Mouse (Mus musculus): Measurements from ENCODE around the gene Abi3bp.

DNA sequence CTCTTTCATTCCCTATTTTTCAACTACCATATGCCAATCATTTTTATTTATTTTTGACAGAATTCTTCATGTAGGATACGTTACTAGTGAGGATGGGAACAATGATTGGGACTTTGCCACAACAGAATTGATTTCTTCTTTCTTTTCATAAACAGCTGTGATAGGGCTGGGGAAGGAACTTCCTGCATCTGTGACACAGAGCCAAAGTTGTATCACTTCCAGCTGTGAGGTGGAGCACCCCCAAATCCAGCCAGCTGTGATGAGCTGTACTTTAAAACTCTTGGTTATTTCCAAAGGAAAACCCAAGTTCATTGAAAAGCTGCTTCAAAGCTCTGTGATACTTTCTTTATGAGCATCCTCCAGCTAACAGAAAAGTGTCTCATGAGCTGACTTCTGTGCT lies 101.9 kb downstream of the Abi3bp start:
- TF ChIP-seq CTCF (IDR thresholded peaks at IDR 0.05; ENCODE audit: low read depth, low read length) (no peak), POLR2A (IDR thresholded peaks at IDR 0.05; ENCODE audit: borderline replicate concordance, low read depth, low read length) (no peak)

Measured in bone marrow macrophage, adult 2 months (primary cell).